Mouse (Mus musculus): ENCODE measurements around the gene Slc2a12.

Gene Slc2a12

GRCm38 (mm10) chr10:22730266-22730991 lies 85.6 kb downstream of the Slc2a12 start:
- DNase-seq (ENCODE audit: low spot score): no peak

GRCm38 (mm10) chr10:22730992-22731271 lies 86.1 kb downstream of the Slc2a12 start:
- DNase-seq (ENCODE audit: low spot score): peak; percentile 7

- DNase-seq (ENCODE audit: low spot score): peak; percentile 93
These were observed 86.7 kb downstream of the Slc2a12 start, which contains the start of gene Tbpl1 for GRCm38 (mm10) chr10:22731272-22732093. Tbpl1 (minus strand) TSS chr10:22731938.

- no peak for DNase-seq (ENCODE audit: low spot score)
These were observed 87.4 kb downstream of the Slc2a12 start for GRCm38 (mm10) chr10:22732181-22732580.

- no peak for DNase-seq (ENCODE audit: low spot score)
These were observed 101.1 kb downstream of the Slc2a12 start for GRCm38 (mm10) chr10:22745922-22746321.

- DNase-seq (ENCODE audit: low spot score): no peak
These were observed 101.8 kb downstream of the Slc2a12 start for GRCm38 (mm10) chr10:22746334-22747322.

- no peak for DNase-seq (ENCODE audit: low spot score)
These were observed 106.4 kb downstream of the Slc2a12 start for GRCm38 (mm10) chr10:22751175-22751682.

All from ovary, adult 18-20 months (tissue).